Mouse (Mus musculus) stomach, postnatal 0 days (tissue): ENCODE data around the gene Kctd21. TPM values are rescaled to one million over a fixed set of nuclear protein-coding genes. Genes with fewer than 3 reads are reported as not detected.

Experiments used
- ATAC-seq: fragments of 200-750 bp; cut with Nextera tagmentation; 2 replicates; pipeline ENCODE4 v1.8.0; 2017; ENCODE audit not compliant: low FRiP score, low TSS enrichment
- DNase-seq: peaks from one replicate; pipeline ENCODE4 v3.0.0-alpha.2; 2016; ENCODE audit warnings: low spot score
- H3K27ac ChIP-seq: fragments of 300-500 bp; sonication (generic); replicated peaks from 2 replicates; pipeline ENCODE4 v1.5.1; 2014; ENCODE audit warnings: mild to moderate bottlenecking, control low read depth
- H3K27me3 ChIP-seq: fragments of 300-500 bp; sonication (generic); 2 replicates; pipeline ENCODE4 v1.6.1; 2014; ENCODE audit warnings: low read length; ENCODE audit not compliant: control insufficient read depth, insufficient read depth
- H3K36me3 ChIP-seq: fragments of 300-500 bp; sonication (generic); 2 replicates; pipeline ENCODE4 v1.6.1; 2014; ENCODE audit warnings: low read length, mixed read lengths; ENCODE audit not compliant: control insufficient read depth, insufficient read depth
- H3K4me1 ChIP-seq: fragments of 300-500 bp; sonication (generic); replicated peaks from 2 replicates; pipeline ENCODE4 v1.6.1; 2014; ENCODE audit warnings: antibody characterized with exemption; ENCODE audit not compliant: control insufficient read depth, insufficient read depth
- H3K4me2 ChIP-seq: fragments of 300-500 bp; sonication (generic); replicated peaks from 2 replicates; pipeline ENCODE4 v1.6.1; 2014; ENCODE audit warnings: low read depth, mild to moderate bottlenecking, control low read depth, moderate library complexity
- H3K4me3 ChIP-seq: fragments of 300-500 bp; sonication (generic); 2 replicates; pipeline ENCODE4 v1.5.1; 2014; ENCODE audit warnings: low read depth, low read length, control low read depth
- H3K9ac ChIP-seq: fragments of 300-500 bp; sonication (generic); 2 replicates; pipeline ENCODE4 v1.6.1; 2014; ENCODE audit warnings: mild to moderate bottlenecking, low read length, control low read depth, mixed read lengths
- H3K9me3 ChIP-seq: fragments of 300-500 bp; sonication (generic); 2 replicates; pipeline ENCODE4 v1.6.1; 2016; ENCODE audit warnings: low read length; ENCODE audit not compliant: control insufficient read depth
- CTCF ChIP-seq: IDR thresholded peaks from 2 replicates; pipeline ENCODE4 v1.5.1; 2016; ENCODE audit warnings: antibody characterized with exemption, low read depth, mild to moderate bottlenecking, moderate library complexity
- EP300 ChIP-seq: optimal IDR thresholded peaks from 2 replicates; pipeline ENCODE3; 2016; ENCODE audit warnings: antibody characterized with exemption
- WGBS: fragments of 180-500 bp; shearing (Covaris S2); extraction: QIAGEN DNeasy Blood & Tissue Kit; methylation state at CpG from one replicate; pipeline ENCODE4 v1.1.7; 2014; 5-methylcytosine and 5-hydroxymethylcytosine counted together
- polyA plus RNA-seq: library from polyadenylated mRNA; unstranded; fragments of >200 nt; fragmentation: Nextera tagmentation; extraction: Ambion mirVana; gene quantifications from 2 replicates; pipeline ENCODE4 v1.2.1, GENCODE M21; 2015

Gene Kctd21
- polyA plus RNA-seq, 1 experiment from 2014 or later: 2.0 TPM

- Histone ChIP-seq H3K4me3 (no peak overlapping the region), H3K9me3 (no peaks in the 10 kb centered on the region), H3K27ac (no peak overlapping the region), H3K4me2 (no peak overlapping the region), H3K4me1 (no peaks in the 10 kb centered on the region), H3K27me3 (no peaks in the 10 kb centered on the region), H3K36me3 (peaks cover 11% of the 10 kb centered on the region; the same call in 1 of the 2 replicates), H3K9ac (no peak overlapping the region)
- no peak for TF ChIP-seq CTCF
- TF ChIP-seq EP300: no peak
- 90% methylated on average over 6 of the region's 6 CpGs for WGBS
- DNase-seq (no peak), ATAC-seq (no peak)
Measured at GRCm38 (mm10) chr7:97312856-97313255, 19.3 kb upstream of the Kctd21 start.

GRCm38 (mm10) chr7:97313364-97313995, 18.6 kb upstream of the Kctd21 start:
- no peak overlapping the region for H3K4me3 ChIP-seq
- H3K9me3 ChIP-seq: no peaks in the 10 kb centered on the region
- H3K36me3 ChIP-seq: peaks cover 8% of the 10 kb centered on the region; the same call in 1 of the 2 replicates
- TF ChIP-seq CTCF: no peak
- TF ChIP-seq EP300: no peak
- no peak overlapping the region for H3K9ac ChIP-seq
- WGBS: 74% methylated on average over 7 of the region's 7 CpGs
- H3K27ac ChIP-seq: no peak overlapping the region
- no peaks in the 10 kb centered on the region for H3K27me3 ChIP-seq
- H3K4me2 ChIP-seq: no peak overlapping the region
- no peak for DNase-seq
- no peak for ATAC-seq
- no peaks in the 10 kb centered on the region for H3K4me1 ChIP-seq

- no peaks in the 10 kb centered on the region for H3K9me3 ChIP-seq
- no peak for DNase-seq
- no peak for ATAC-seq
- H3K36me3 ChIP-seq: peaks cover 2% of the 10 kb centered on the region; the same call in 1 of the 2 replicates
- no peaks in the 10 kb centered on the region for H3K27me3 ChIP-seq
- no peak overlapping the region for H3K4me2 ChIP-seq
- no peak for TF ChIP-seq EP300
- H3K27ac ChIP-seq: no peak overlapping the region
- WGBS: 95% methylated on average over 5 of the region's 5 CpGs
- no peak overlapping the region for H3K4me3 ChIP-seq
- H3K9ac ChIP-seq: no peak overlapping the region
- no peaks in the 10 kb centered on the region for H3K4me1 ChIP-seq
Measured at GRCm38 (mm10) chr7:97314646-97315045, 17.5 kb upstream of the Kctd21 start.

GRCm38 (mm10) chr7:97315656-97316055, 16.5 kb upstream of the Kctd21 start:
- WGBS: 85% methylated on average over 6 of the region's 6 CpGs

GRCm38 (mm10) chr7:97317706-97318105, 14.4 kb upstream of the Kctd21 start:
- DNase-seq (no peak), ATAC-seq (no peak)
- Histone ChIP-seq H3K4me1 (no peaks in the 10 kb centered on the region), H3K9me3 (no peaks in the 10 kb centered on the region), H3K27me3 (no peaks in the 10 kb centered on the region), H3K4me3 (no peak overlapping the region), H3K4me2 (no peak overlapping the region), H3K36me3 (no peaks in the 10 kb centered on the region), H3K27ac (no peak overlapping the region), H3K9ac (no peak overlapping the region)
- TF ChIP-seq EP300: no peak
- TF ChIP-seq CTCF: no peak
- 84% methylated on average over 3 of the region's 3 CpGs for WGBS

More at GRCm38 (mm10) chr7:97315656-97316055, 16.5 kb upstream of the Kctd21 start:
- Histone ChIP-seq H3K36me3 (peaks cover 2% of the 10 kb centered on the region; the same call in 1 of the 2 replicates), H3K4me3 (no peak overlapping the region), H3K27ac (no peak overlapping the region), H3K4me1 (no peaks in the 10 kb centered on the region), H3K9ac (no peak overlapping the region), H3K4me2 (no peak overlapping the region), H3K27me3 (no peaks in the 10 kb centered on the region), H3K9me3 (no peaks in the 10 kb centered on the region)
- ATAC-seq (no peak), DNase-seq (no peak)
- TF ChIP-seq EP300 (no peak), CTCF (no peak)

GRCm38 (mm10) chr7:97324342-97324741, 7.8 kb upstream of the Kctd21 start:
- H3K9me3 ChIP-seq: no peaks in the 10 kb centered on the region
- no peak for TF ChIP-seq EP300
- no peak for TF ChIP-seq CTCF
- no peaks in the 10 kb centered on the region for H3K4me1 ChIP-seq
- no peak for DNase-seq
- WGBS: 86% methylated on average over 8 of the region's 8 CpGs
- H3K4me3 ChIP-seq: no peak overlapping the region
- no peak for ATAC-seq
- no peak overlapping the region for H3K9ac ChIP-seq
- H3K27me3 ChIP-seq: peaks cover 4% of the 10 kb centered on the region; the same call in 1 of the 2 replicates
- H3K36me3 ChIP-seq: no peaks in the 10 kb centered on the region
- no peak overlapping the region for H3K4me2 ChIP-seq
- no peak overlapping the region for H3K27ac ChIP-seq
